Mouse (Mus musculus) B cell, adult 2 months (primary cell): ENCODE measurements around the gene Kif5a.
A peak's percentile ranks its signal among the peaks of the same experiment; 100 is the strongest.
"Not testable (repeated sequence)": the region's sequence is repeated elsewhere in the genome, so short reads cannot be mapped to it uniquely, and the experiment has no call there.

Source experiments
- DNase-seq, 2 experiments: peaks; one replicate each; pipeline ENCODE4 v3.0.0; 2022

Gene Kif5a

GRCm38 (mm10) chr10:127211414-127211854 lies 51.7 kb downstream of the Kif5a start, which contains the start of gene Pip4k2c:
Pip4k2c (minus strand) TSS chr10:127211585.
- peak; percentile 97 to 98 for DNase-seq

GRCm38 (mm10) chr10:127210961-127211405 lies 52.2 kb downstream of the Kif5a start:
- no peak for DNase-seq

- no peak for DNase-seq
Measured at GRCm38 (mm10) chr10:127209928-127210570, 53.1 kb downstream of the Kif5a start.

GRCm38 (mm10) chr10:127208921-127209320 lies 54.2 kb downstream of the Kif5a start:
- no peak for DNase-seq

GRCm38 (mm10) chr10:127205373-127205772 lies 57.8 kb downstream of the Kif5a start:
- no peak for DNase-seq

- no peak for DNase-seq
Measured at GRCm38 (mm10) chr10:127204589-127204988, 58.6 kb downstream of the Kif5a start.

GRCm38 (mm10) chr10:127203106-127203505 lies 60.0 kb downstream of the Kif5a start:
- no peak for DNase-seq

- DNase-seq = no peak
Measured at GRCm38 (mm10) chr10:127200279-127200678, 62.9 kb downstream of the Kif5a start.

GRCm38 (mm10) chr10:127199474-127199873 lies 63.7 kb downstream of the Kif5a start:
- no peak for DNase-seq

GRCm38 (mm10) chr10:127199068-127199467 lies 64.1 kb downstream of the Kif5a start:
- no peak for DNase-seq

GRCm38 (mm10) chr10:127198492-127198891 lies 64.7 kb downstream of the Kif5a start:
- DNase-seq = no peak

- DNase-seq = no peak
Measured at GRCm38 (mm10) chr10:127197505-127198110, 65.5 kb downstream of the Kif5a start.

- DNase-seq = no peak
Measured at GRCm38 (mm10) chr10:127197104-127197503, 66.0 kb downstream of the Kif5a start.

- no peak for DNase-seq
Measured at GRCm38 (mm10) chr10:127196392-127196791, 66.8 kb downstream of the Kif5a start.

GRCm38 (mm10) chr10:127195328-127196129 lies 67.6 kb downstream of the Kif5a start, which contains the start of gene Dtx3:
Dtx3 (minus strand) TSS chr10:127195728.
- peak; percentile 45 to 50 for DNase-seq

GRCm38 (mm10) chr10:127194428-127195327 lies 68.5 kb downstream of the Kif5a start:
- DNase-seq = peak in 1 of 2 experiments; percentile 26

GRCm38 (mm10) chr10:127193011-127193410 lies 70.1 kb downstream of the Kif5a start:
- peak in 1 of 2 experiments; percentile 3 for DNase-seq

- not testable (repeated sequence) for DNase-seq
Measured at GRCm38 (mm10) chr10:127192057-127192328, 71.2 kb downstream of the Kif5a start.

GRCm38 (mm10) chr10:127191191-127192056 lies 71.7 kb downstream of the Kif5a start:
- DNase-seq = no peak

- DNase-seq = no peak
Measured at GRCm38 (mm10) chr10:127190398-127191190, 72.6 kb downstream of the Kif5a start.
